Mouse (Mus musculus) thymus, adult 18-20 months (tissue): ENCODE data around the gene Kank2.

ENCODE experiments used
- DNase-seq, 2 experiments: peaks; one replicate each; pipeline ENCODE4 v3.0.0; 2022; ENCODE audit warnings: mixed read lengths in 2 of 2

Gene Kank2

DNA sequence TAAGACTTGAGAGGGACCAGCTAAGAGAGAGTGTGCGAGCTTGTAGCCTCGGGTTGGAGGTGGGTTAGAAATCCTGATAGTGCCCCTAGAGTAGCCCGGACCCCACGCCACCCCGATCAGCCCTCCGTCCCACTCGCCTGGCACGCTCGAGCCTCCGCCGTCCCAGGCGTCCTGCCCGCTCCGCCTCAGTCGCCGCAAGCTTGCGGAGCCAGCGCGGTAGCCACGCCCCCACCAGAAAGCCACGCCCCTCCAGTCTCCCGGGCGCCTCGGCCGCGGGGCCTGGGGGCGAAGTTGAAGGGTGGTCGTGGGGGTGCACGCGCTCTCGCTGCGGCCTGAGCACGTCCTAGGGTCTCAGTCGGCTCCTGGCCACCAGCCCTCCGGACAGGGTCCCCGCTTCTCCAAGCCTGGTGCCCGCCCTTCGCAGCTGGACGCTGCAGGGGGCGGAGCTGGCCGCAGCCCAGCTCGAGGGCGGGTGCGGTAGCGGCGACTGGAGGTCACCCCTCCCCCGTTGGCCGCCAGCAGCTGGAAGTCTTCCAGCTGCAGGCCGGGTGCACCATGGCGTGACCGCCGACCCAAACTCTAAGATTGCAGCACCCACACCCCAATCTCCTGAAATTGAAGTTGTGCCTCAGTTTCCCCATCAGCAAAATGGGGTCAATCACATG lies at the start of gene Kank2:
Kank2 (minus strand) TSS at position 400 of the 665 bp plus-strand sequence.
- DNase-seq: peak; percentile 65

GRCm38 (mm10) chr9:21847926-21848325 lies 49.4 kb upstream of the Kank2 start:
- no peak for DNase-seq

GRCm38 (mm10) chr9:21847425-21847824 lies 48.9 kb upstream of the Kank2 start:
- DNase-seq: no peak

DNA sequence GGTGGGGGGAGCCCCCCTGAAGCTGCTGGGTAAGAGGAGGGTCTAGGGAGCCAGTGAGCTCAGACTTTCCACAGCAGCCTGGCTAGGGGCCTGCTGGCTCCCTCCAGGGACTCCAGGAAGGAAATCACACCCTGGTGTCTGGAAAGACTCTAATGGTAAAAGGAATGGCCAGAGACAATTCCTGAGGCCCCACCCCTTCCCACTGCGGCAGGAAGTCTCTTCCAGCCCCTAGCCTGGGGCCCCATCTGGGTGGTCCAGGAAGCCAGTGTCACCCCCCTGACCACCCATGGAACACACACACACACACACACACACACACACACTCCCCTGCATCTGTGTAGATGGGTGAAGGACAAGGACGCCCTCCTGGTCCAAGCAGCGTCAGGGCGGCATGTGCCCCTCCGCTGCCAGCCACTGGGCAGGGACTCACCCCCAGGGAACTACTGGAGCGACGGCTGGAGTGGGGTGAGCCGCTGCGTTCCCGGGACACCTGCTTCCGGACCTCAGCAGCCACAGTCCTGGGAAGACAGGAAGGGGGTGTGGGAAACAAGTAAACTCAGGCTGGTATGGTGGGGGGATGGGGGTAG lies 48.3 kb upstream of the Kank2 start:
- DNase-seq: no peak

GRCm38 (mm10) chr9:21845381-21846080 lies 47.0 kb upstream of the Kank2 start:
- no peak for DNase-seq

- DNase-seq: no peak
Observed at GRCm38 (mm10) chr9:21843086-21843485, 44.5 kb upstream of the Kank2 start.

DNA sequence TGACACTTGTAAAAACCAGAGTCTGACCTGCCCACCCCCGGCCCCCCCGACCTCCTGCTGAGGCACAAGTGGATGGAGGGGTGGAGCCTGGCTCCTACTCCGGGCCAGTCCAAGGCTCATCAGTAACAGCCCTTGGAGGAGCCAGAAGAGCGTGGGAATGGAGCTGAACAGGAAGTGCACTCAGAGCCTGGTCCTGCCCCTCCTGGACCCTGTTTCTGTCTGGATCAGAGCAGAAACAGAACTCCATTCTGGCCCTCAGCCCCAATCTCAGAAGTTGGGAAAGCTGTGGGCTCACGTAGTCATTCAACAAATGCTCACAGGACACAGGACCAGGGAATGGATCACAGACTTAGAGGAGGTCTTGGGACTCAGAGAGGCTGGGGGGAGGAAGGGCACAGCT lies 43.8 kb upstream of the Kank2 start:
- no peak for DNase-seq

DNA sequence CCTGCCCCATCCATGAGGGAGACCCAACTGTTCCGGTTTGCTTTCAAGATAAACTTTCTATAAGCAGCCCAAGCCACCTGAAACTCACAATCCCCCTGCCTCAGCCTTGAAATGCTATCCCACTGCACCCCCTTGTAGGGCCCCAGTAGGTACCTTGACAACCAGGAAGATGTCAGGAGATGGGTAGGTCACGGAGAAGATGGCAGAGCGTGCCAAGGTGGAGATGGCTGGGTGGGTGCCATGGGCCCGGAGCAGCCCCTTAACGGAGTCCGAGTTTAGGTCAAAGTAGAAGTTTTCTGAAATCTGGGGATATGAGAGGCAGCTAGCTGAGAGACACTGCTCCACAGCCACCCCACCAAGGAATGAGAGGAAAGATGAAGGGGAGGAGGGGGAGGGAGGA lies 42.8 kb upstream of the Kank2 start:
- no peak for DNase-seq

DNA sequence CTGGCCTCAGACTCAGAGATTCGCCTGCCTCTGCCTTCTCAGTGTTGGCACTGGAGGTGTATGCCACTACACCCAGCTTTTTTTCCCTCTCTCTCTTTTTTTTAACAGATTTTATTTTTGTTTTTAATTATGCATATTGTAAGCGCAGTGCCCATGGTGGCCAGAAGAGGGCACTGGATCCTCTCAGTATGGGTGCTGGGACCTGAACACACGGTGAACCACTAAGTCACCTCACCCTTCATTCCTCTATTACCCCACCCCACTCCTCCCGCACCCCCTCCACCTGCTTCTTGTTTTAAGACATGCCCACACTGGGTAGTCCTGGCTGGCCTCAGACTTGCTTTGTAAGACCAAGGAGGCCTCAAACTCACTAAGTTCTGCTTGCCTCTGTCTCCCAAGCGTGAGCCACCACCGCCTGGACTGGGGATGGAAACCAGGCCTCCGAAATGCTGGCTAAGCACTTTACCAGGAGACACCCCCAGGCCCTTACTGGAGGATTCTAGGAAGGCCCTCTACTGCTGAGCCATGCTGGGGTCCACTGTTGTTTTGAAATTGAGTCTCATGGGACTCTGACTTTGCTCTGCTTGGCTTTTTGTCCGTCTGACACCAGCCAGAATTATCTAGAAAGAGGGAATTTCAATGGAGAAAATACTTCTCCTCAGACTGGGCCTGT lies 41.7 kb upstream of the Kank2 start:
- no peak for DNase-seq

GRCm38 (mm10) chr9:21837690-21838089 lies 39.1 kb upstream of the Kank2 start:
- DNase-seq: no peak

- DNase-seq: no peak
Observed at GRCm38 (mm10) chr9:21835258-21835912, 36.8 kb upstream of the Kank2 start, which contains the start of gene Angptl8. TSS of gene Angptl8 (plus strand) at chr9:21835510.

DNA sequence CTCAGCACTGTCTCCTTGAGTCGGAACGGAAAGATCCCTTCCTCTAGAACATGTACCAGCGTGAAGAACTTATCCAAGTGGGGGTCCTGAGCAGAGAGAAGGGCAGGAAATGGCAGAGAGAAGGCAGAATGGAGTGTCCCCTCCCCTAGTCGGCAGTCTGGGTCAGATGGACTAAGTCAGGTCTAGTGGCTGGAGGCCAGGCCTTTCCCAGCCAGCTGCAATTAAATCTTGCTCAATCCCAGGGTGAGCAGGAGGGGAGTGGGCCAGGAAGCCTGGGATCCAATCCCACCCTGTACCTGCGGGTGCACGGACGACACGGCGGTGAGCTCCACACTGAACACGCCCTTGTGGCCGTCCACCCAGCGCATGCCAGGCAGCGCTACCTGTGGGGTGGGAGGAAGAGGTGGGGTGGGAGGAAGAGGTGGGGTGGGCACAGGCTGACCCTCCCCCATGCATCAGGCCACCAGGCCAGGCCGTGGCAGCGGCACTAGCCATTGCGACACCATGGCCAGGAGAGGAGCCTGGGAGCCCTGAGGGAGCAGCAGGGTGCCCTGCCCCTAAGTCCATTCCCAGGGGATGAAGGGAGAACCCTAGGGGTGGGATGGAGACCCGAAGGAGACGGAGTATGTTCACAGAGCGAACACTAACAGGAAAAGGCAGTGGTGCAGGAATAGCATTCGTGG lies 33.2 kb upstream of the Kank2 start:
- no peak for DNase-seq

- no peak for DNase-seq
Observed at GRCm38 (mm10) chr9:21830936-21831335, 32.4 kb upstream of the Kank2 start.

GRCm38 (mm10) chr9:21830461-21830850 lies 31.9 kb upstream of the Kank2 start:
- DNase-seq: no peak

DNA sequence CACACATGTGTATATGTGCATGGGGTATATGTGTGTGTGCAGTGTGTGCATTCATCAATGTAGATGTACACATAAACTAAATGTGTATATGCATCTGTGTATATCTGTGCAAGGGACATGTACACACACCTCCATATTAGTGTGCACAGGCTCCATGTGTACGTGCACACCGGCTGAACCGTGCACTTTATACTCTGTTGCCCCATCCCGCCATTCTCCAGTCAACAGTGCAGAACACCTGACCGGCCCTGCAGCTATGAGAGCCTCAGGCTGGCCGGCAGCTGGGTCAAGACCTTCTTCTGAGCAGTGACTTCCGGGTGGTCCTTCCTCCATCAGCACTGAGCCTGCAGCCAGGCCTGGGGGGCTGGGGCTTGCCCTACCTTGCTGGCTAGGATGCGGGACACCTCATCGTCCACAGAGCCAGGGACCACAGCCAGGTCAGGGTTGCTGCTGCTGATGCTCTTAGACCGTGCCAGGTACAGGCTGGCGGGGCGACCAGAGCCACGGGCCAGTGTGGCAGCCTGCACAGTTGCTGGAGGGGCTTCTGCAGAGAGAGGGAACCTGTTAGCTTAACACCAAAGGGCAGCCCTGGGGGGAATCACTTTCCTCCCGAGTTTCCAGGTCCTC lies 31.4 kb upstream of the Kank2 start:
- DNase-seq: no peak

- DNase-seq: no peak
Observed at GRCm38 (mm10) chr9:21824366-21824765, 25.8 kb upstream of the Kank2 start.

GRCm38 (mm10) chr9:21823957-21824356 lies 25.4 kb upstream of the Kank2 start:
- DNase-seq: no peak

GRCm38 (mm10) chr9:21822686-21823085 lies 24.1 kb upstream of the Kank2 start:
- no peak for DNase-seq

- no peak for DNase-seq
Observed at GRCm38 (mm10) chr9:21820183-21820582, 21.6 kb upstream of the Kank2 start.

DNA sequence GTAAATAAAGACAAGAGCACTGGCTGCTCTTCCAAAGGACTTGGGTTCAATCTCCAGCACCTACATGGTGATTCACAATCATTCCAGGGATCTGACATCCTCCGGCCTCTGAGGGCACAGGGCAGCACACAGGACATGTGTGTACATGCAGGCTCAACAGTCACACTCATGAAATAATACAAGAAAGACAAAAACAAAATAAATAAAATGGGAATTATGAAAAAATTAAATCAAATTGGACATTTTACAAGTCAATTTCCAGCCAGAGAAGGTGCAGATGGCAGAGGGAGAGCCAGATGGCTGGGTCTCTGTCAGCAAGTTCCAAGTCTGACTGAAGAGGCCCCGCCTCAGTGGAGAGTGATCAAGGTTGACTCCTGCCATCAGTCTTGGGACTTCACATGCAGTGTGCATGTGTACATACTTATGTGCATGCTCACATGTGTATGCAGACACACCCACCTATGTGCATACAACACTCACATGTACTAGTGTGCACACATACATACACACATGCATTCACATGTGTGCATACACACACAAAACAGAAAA lies 20.7 kb upstream of the Kank2 start:
- no peak for DNase-seq

- DNase-seq: no peak
Observed at GRCm38 (mm10) chr9:21818561-21818960, 20.0 kb upstream of the Kank2 start.

DNA sequence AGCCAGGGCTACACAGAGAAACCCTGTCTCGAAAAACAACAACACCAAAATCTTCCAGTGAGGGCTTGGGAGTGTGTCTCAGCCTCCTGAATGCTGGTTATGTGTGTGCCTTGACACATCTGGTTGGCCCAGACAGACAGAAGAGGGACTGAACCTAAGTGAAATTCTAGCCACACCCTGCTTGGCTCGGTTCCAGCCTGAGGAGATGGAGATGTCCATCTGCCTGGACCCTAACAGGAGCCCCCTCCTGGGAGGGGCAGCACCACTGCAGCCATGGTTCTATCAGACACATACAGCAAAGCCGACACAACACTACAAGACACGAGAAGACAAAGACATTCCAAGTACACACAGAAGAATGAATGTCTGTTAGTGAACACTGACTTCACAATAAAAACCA lies 19.6 kb upstream of the Kank2 start:
- no peak for DNase-seq
